Mouse (Mus musculus) forebrain, postnatal 0 days (tissue): ENCODE data around the gene Golga4. TPM values are rescaled to one million over a fixed set of nuclear protein-coding genes. Genes with fewer than 3 reads are reported as not detected.
A peak's percentile ranks its signal among the peaks of the same experiment; 100 is the strongest.

Source experiments
- ATAC-seq: fragments of 200-750 bp; cut with Nextera tagmentation; 2 replicates; pipeline ENCODE4 v1.8.0; 2017; ENCODE audit warnings: mild to moderate bottlenecking, moderate library complexity
- DNase-seq: peaks from one replicate; pipeline ENCODE4 v3.0.0-alpha.2; 2015
- H3K27ac ChIP-seq: fragments of 300-500 bp; sonication (generic); 2 replicates; pipeline ENCODE4 v1.5.1; 2014; ENCODE audit warnings: low read depth, mild to moderate bottlenecking, antibody characterized with exemption, low read length, moderate library complexity, mixed read lengths
- H3K27me3 ChIP-seq: fragments of 300-500 bp; sonication (generic); 2 replicates; pipeline ENCODE4 v1.6.1; 2014; ENCODE audit warnings: mild to moderate bottlenecking, low read length, mixed read lengths; ENCODE audit not compliant: insufficient read depth
- H3K36me3 ChIP-seq: fragments of 300-500 bp; sonication (generic); 2 replicates; pipeline ENCODE4 v1.6.1; 2014; ENCODE audit warnings: mild to moderate bottlenecking, moderate library complexity; ENCODE audit not compliant: insufficient read depth
- H3K4me1 ChIP-seq: fragments of 300-500 bp; sonication (generic); 2 replicates; pipeline ENCODE4 v1.6.1; 2014; ENCODE audit warnings: antibody characterized with exemption; ENCODE audit not compliant: insufficient read depth
- H3K4me2 ChIP-seq: fragments of 300-500 bp; sonication (generic); 2 replicates; pipeline ENCODE4 v1.6.1; 2014; ENCODE audit warnings: low read depth, mild to moderate bottlenecking, moderate library complexity
- H3K4me3 ChIP-seq: fragments of 300-500 bp; sonication (generic); 2 replicates; pipeline ENCODE4 v1.5.1; 2014; ENCODE audit warnings: low read depth, low read length, mixed read lengths
- H3K9ac ChIP-seq: fragments of 300-500 bp; sonication (generic); 2 replicates; pipeline ENCODE4 v1.6.1; 2014; ENCODE audit warnings: mild to moderate bottlenecking
- H3K9me3 ChIP-seq: fragments of 300-500 bp; sonication (generic); 2 replicates; pipeline ENCODE4 v1.6.1; 2016; ENCODE audit warnings: low read length
- CTCF ChIP-seq: sonication (generic); IDR thresholded peaks from 2 replicates; pipeline ENCODE4 v1.5.1; 2016; ENCODE audit warnings: antibody characterized with exemption, control low read depth, low read depth
- WGBS: fragments of 180-500 bp; shearing (Covaris S2); extraction: QIAGEN DNeasy Blood & Tissue Kit; methylation state at CpG from one replicate; pipeline ENCODE4 v1.1.7; 2014; 5-methylcytosine and 5-hydroxymethylcytosine counted together
- polyA plus RNA-seq: library from polyadenylated mRNA; unstranded; fragments of >200 nt; fragmentation: Nextera tagmentation; extraction: Ambion mirVana; gene quantifications from 2 replicates; pipeline ENCODE4 v1.2.1, GENCODE M21; 2015
- total RNA-seq: library from RNA; depleted of rRNA; stranded (reverse); fragments of >200 nt; gene quantifications from 2 replicates; pipeline ENCODE4 v1.2.3, GENCODE M21; 2014

Gene Golga4
- total and polyA plus RNA-seq, 2 experiments from 2014 or later, result 23.9 to 51.6 TPM

GRCm38 (mm10) chr9:118479508-118480291, 26.4 kb upstream of the Golga4 start:
- TF ChIP-seq CTCF, result no peak
- H3K27me3 ChIP-seq, result peaks cover 65% of the 10 kb centered on the region
- H3K4me2 ChIP-seq, result peak overlapping the region; percentile 55
- DNase-seq (no peak), ATAC-seq (no peak)
- H3K9me3 ChIP-seq, result no peaks in the 10 kb centered on the region
- H3K27ac ChIP-seq, result no peak overlapping the region
- H3K9ac ChIP-seq, result no peak overlapping the region; the same call in 1 of the 2 replicates
- no peaks in the 10 kb centered on the region for H3K36me3 ChIP-seq
- H3K4me1 ChIP-seq, result no peaks in the 10 kb centered on the region; the same call in 1 of the 2 replicates
- 11% methylated on average over 23 of the region's 23 CpGs for WGBS
- H3K4me3 ChIP-seq, result peak overlapping the region; percentile 37

- H3K4me2 ChIP-seq, result no peak overlapping the region
- H3K9ac ChIP-seq, result no peak overlapping the region
- H3K27ac ChIP-seq, result no peak overlapping the region
- 18% methylated on average over 14 of the region's 14 CpGs for WGBS
- H3K4me1 ChIP-seq, result no peaks in the 10 kb centered on the region; the same call in 1 of the 2 replicates
- H3K4me3 ChIP-seq, result peak overlapping the region; percentile 37; the same call in 1 of the 2 replicates
- DNase-seq (no peak), ATAC-seq (no peak)
- H3K9me3 ChIP-seq, result no peaks in the 10 kb centered on the region
- TF ChIP-seq CTCF, result no peak
- no peaks in the 10 kb centered on the region for H3K36me3 ChIP-seq
- H3K27me3 ChIP-seq, result peaks cover 63% of the 10 kb centered on the region
These were observed 25.8 kb upstream of the Golga4 start for GRCm38 (mm10) chr9:118480292-118480690.

- H3K9ac ChIP-seq, result no peak overlapping the region
These were observed 23.9 kb upstream of the Golga4 start for GRCm38 (mm10) chr9:118482210-118482609.

GRCm38 (mm10) chr9:118486361-118487095, 19.5 kb upstream of the Golga4 start:
- no peak for ATAC-seq
- H3K9me3 ChIP-seq, result no peaks in the 10 kb centered on the region
- no peaks in the 10 kb centered on the region for H3K36me3 ChIP-seq
- no peak overlapping the region for H3K4me3 ChIP-seq
- no peak overlapping the region for H3K27ac ChIP-seq
- no peak for TF ChIP-seq CTCF
- H3K4me2 ChIP-seq, result peak overlapping the region; percentile 10; the same call in 1 of the 2 replicates
- no peak overlapping the region for H3K9ac ChIP-seq
- 4% methylated on average over 32 of the region's 32 CpGs for WGBS
- peaks cover 18% of the 10 kb centered on the region; the same call in 1 of the 2 replicates for H3K4me1 ChIP-seq
- no peak for DNase-seq
- peaks cover 42% of the 10 kb centered on the region for H3K27me3 ChIP-seq

More at GRCm38 (mm10) chr9:118482210-118482609, 23.9 kb upstream of the Golga4 start:
- 76% methylated on average over 10 of the region's 10 CpGs for WGBS
- DNase-seq, result no peak
- H3K4me2 ChIP-seq, result no peak overlapping the region
- peaks cover 4% of the 10 kb centered on the region for H3K4me1 ChIP-seq
- H3K27ac ChIP-seq, result no peak overlapping the region
- no peak overlapping the region for H3K4me3 ChIP-seq
- TF ChIP-seq CTCF, result no peak
- peaks cover 47% of the 10 kb centered on the region for H3K27me3 ChIP-seq
- H3K9me3 ChIP-seq, result no peaks in the 10 kb centered on the region
- ATAC-seq, result no peak
- H3K36me3 ChIP-seq, result no peaks in the 10 kb centered on the region

GRCm38 (mm10) chr9:118487096-118487395, 19.0 kb upstream of the Golga4 start:
- H3K27ac ChIP-seq, result no peak overlapping the region
- no peak for TF ChIP-seq CTCF
- peaks cover 37% of the 10 kb centered on the region for H3K27me3 ChIP-seq
- H3K4me3 ChIP-seq, result no peak overlapping the region
- no peaks in the 10 kb centered on the region for H3K9me3 ChIP-seq
- H3K4me2 ChIP-seq, result peak overlapping the region; percentile 10; the same call in 1 of the 2 replicates
- H3K9ac ChIP-seq, result no peak overlapping the region
- peaks cover 18% of the 10 kb centered on the region; the same call in 1 of the 2 replicates for H3K4me1 ChIP-seq
- WGBS, result 3% methylated on average over 9 of the region's 9 CpGs
- H3K36me3 ChIP-seq, result no peaks in the 10 kb centered on the region
- no peak for DNase-seq
- no peak for ATAC-seq

- H3K9ac ChIP-seq, result no peak overlapping the region
- H3K4me2 ChIP-seq, result peak overlapping the region; percentile 49
- no peaks in the 10 kb centered on the region for H3K36me3 ChIP-seq
- WGBS, result 3% methylated on average over 22 of the region's 22 CpGs
- peaks cover 31% of the 10 kb centered on the region for H3K27me3 ChIP-seq
- no peak for TF ChIP-seq CTCF
- H3K9me3 ChIP-seq, result no peaks in the 10 kb centered on the region
- DNase-seq, result peak; percentile 53
- peaks cover 18% of the 10 kb centered on the region; the same call in 1 of the 2 replicates for H3K4me1 ChIP-seq
- H3K4me3 ChIP-seq, result peak overlapping the region; percentile 31
- ATAC-seq, result no peak
- H3K27ac ChIP-seq, result no peak overlapping the region
These were observed 18.4 kb upstream of the Golga4 start for GRCm38 (mm10) chr9:118487636-118488035.
